Mouse (Mus musculus): ENCODE results near the gene Mcm6. TPM values are rescaled to one million over a fixed set of nuclear protein-coding genes. Genes with fewer than 3 reads are reported as not detected.
"Not testable (repeated sequence)": the region's sequence is repeated elsewhere in the genome, so short reads cannot be mapped to it uniquely, and the experiment has no call there.

Gene Mcm6
- polyA plus RNA-seq, 1 experiment from 2014 or later, result 373 TPM

GRCm38 (mm10) chr1:128324776-128325175, 34.7 kb downstream of the Mcm6 start:
- DNase-seq (ENCODE audit: low spot score), result no peak
- peaks cover 58% of the 10 kb centered on the region for H3K36me3 ChIP-seq
- WGBS, result 92% methylated on average over 2 of the region's 2 CpGs
- no peaks in the 10 kb centered on the region for H3K27me3 ChIP-seq (ENCODE audit: low read depth, poor library complexity, severe bottlenecking)
- no peak overlapping the region for H3K4me3 ChIP-seq
- H3K4me1 ChIP-seq, result no peaks in the 10 kb centered on the region
- H3K9me3 ChIP-seq (replicated peaks), result no peaks in the 10 kb centered on the region
- no peak overlapping the region for H3K27ac ChIP-seq (replicated peaks)

- WGBS, result 92% methylated on average over 8 of the region's 8 CpGs
- Histone ChIP-seq H3K36me3 (peaks cover 42% of the 10 kb centered on the region), H3K4me1 (no peaks in the 10 kb centered on the region), H3K27ac (replicated peaks) (no peak overlapping the region), H3K9me3 (replicated peaks) (no peaks in the 10 kb centered on the region), H3K27me3 (ENCODE audit: low read depth, poor library complexity, severe bottlenecking) (no peaks in the 10 kb centered on the region), H3K4me3 (no peak overlapping the region)
- DNase-seq (ENCODE audit: low spot score), result no peak
These were observed 36.3 kb downstream of the Mcm6 start for GRCm38 (mm10) chr1:128323026-128323643.

- DNase-seq (ENCODE audit: low spot score); H3K4me1 ChIP-seq; H3K4me3 ChIP-seq; H3K9me3 ChIP-seq (replicated peaks); H3K27ac ChIP-seq (replicated peaks); H3K27me3 ChIP-seq (ENCODE audit: low read depth, poor library complexity, severe bottlenecking): not testable (repeated sequence)
- peaks cover 12% of the 10 kb centered on the region for H3K36me3 ChIP-seq
- 81% methylated on average over 6 of the region's 6 CpGs for WGBS
These were observed 40.2 kb downstream of the Mcm6 start for GRCm38 (mm10) chr1:128319266-128319665.

- no peaks in the 10 kb centered on the region for H3K9me3 ChIP-seq (replicated peaks)
- no peak overlapping the region for H3K4me3 ChIP-seq
- H3K27me3 ChIP-seq (ENCODE audit: low read depth, poor library complexity, severe bottlenecking), result no peaks in the 10 kb centered on the region
- WGBS, result 79% methylated on average over 4 of the region's 4 CpGs
- peaks cover 13% of the 10 kb centered on the region; the same call in 1 of the 2 replicates for H3K36me3 ChIP-seq
- no peak for DNase-seq (ENCODE audit: low spot score)
- no peak overlapping the region for H3K27ac ChIP-seq (replicated peaks)
- H3K4me1 ChIP-seq, result no peaks in the 10 kb centered on the region
These were observed 44.8 kb downstream of the Mcm6 start for GRCm38 (mm10) chr1:128314665-128315064.

GRCm38 (mm10) chr1:128309043-128309442, 50.4 kb downstream of the Mcm6 start:
- H3K27me3 ChIP-seq (ENCODE audit: low read depth, poor library complexity, severe bottlenecking), result no peaks in the 10 kb centered on the region
- no peak for DNase-seq (ENCODE audit: low spot score)
- no peaks in the 10 kb centered on the region for H3K9me3 ChIP-seq (replicated peaks)
- peaks cover 19% of the 10 kb centered on the region for H3K36me3 ChIP-seq
- no peaks in the 10 kb centered on the region for H3K4me1 ChIP-seq
- H3K4me3 ChIP-seq, result no peak overlapping the region
- 79% methylated on average over 3 of the region's 3 CpGs for WGBS
- H3K27ac ChIP-seq (replicated peaks), result no peak overlapping the region

- Histone ChIP-seq H3K4me3 (no peak overlapping the region), H3K9me3 (replicated peaks) (no peaks in the 10 kb centered on the region), H3K27ac (replicated peaks) (no peak overlapping the region), H3K27me3 (ENCODE audit: low read depth, poor library complexity, severe bottlenecking) (no peaks in the 10 kb centered on the region), H3K4me1 (no peaks in the 10 kb centered on the region), H3K36me3 (peaks cover 50% of the 10 kb centered on the region)
- no peak for DNase-seq (ENCODE audit: low spot score)
- 94% methylated on average over 16 of the region's 16 CpGs for WGBS
These were observed 55.6 kb downstream of the Mcm6 start for GRCm38 (mm10) chr1:128303900-128304299.

- Histone ChIP-seq H3K36me3 (peaks cover 18% of the 10 kb centered on the region), H3K4me3 (no peak overlapping the region), H3K4me1 (no peaks in the 10 kb centered on the region), H3K9me3 (replicated peaks) (no peaks in the 10 kb centered on the region), H3K27ac (replicated peaks) (no peak overlapping the region), H3K27me3 (ENCODE audit: low read depth, poor library complexity, severe bottlenecking) (no peaks in the 10 kb centered on the region)
- 85% methylated on average over 5 of the region's 5 CpGs for WGBS
- DNase-seq (ENCODE audit: low spot score), result no peak
These were observed 63.5 kb downstream of the Mcm6 start for GRCm38 (mm10) chr1:128295717-128296528.

- DNase-seq (ENCODE audit: low spot score), result no peak
- 87% methylated on average over 8 of the region's 8 CpGs for WGBS
These were observed 64.2 kb downstream of the Mcm6 start for GRCm38 (mm10) chr1:128295296-128295695.

GRCm38 (mm10) chr1:128293524-128293923, 65.9 kb downstream of the Mcm6 start:
- DNase-seq (ENCODE audit: low spot score), result no peak
- no peaks in the 10 kb centered on the region for H3K27me3 ChIP-seq (ENCODE audit: low read depth, poor library complexity, severe bottlenecking)
- WGBS, result 92% methylated on average over 12 of the region's 12 CpGs
- no peak overlapping the region for H3K4me3 ChIP-seq
- peaks cover 11% of the 10 kb centered on the region for H3K36me3 ChIP-seq
- no peaks in the 10 kb centered on the region for H3K9me3 ChIP-seq (replicated peaks)
- no peaks in the 10 kb centered on the region for H3K4me1 ChIP-seq
- H3K27ac ChIP-seq (replicated peaks), result no peak overlapping the region

More at GRCm38 (mm10) chr1:128295296-128295695, 64.2 kb downstream of the Mcm6 start:
- no peaks in the 10 kb centered on the region for H3K4me1 ChIP-seq
- H3K27me3 ChIP-seq (ENCODE audit: low read depth, poor library complexity, severe bottlenecking), result no peaks in the 10 kb centered on the region
- no peaks in the 10 kb centered on the region for H3K9me3 ChIP-seq (replicated peaks)
- peaks cover 12% of the 10 kb centered on the region for H3K36me3 ChIP-seq
- no peak overlapping the region for H3K27ac ChIP-seq (replicated peaks)
- H3K4me3 ChIP-seq, result no peak overlapping the region

- DNase-seq (ENCODE audit: low spot score), result no peak
- 86% methylated on average over 5 of the region's 5 CpGs for WGBS
- Histone ChIP-seq H3K27ac (replicated peaks) (no peak overlapping the region), H3K9me3 (replicated peaks) (no peaks in the 10 kb centered on the region), H3K4me3 (no peak overlapping the region), H3K4me1 (no peaks in the 10 kb centered on the region), H3K36me3 (peaks cover 40% of the 10 kb centered on the region), H3K27me3 (ENCODE audit: low read depth, poor library complexity, severe bottlenecking) (no peaks in the 10 kb centered on the region)
These were observed 69.2 kb downstream of the Mcm6 start for GRCm38 (mm10) chr1:128290295-128290694.

GRCm38 (mm10) chr1:128285136-128285535, 74.3 kb downstream of the Mcm6 start:
- Histone ChIP-seq H3K27ac (replicated peaks) (no peak overlapping the region), H3K9me3 (replicated peaks) (peaks cover 7% of the 10 kb centered on the region; the same call in 1 of the 2 replicates), H3K36me3 (peaks cover 84% of the 10 kb centered on the region), H3K4me1 (no peaks in the 10 kb centered on the region), H3K27me3 (ENCODE audit: low read depth, poor library complexity, severe bottlenecking) (no peaks in the 10 kb centered on the region), H3K4me3 (no peak overlapping the region)
- DNase-seq (ENCODE audit: low spot score), result no peak
- WGBS, result 93% methylated on average over 9 of the region's 9 CpGs

- Histone ChIP-seq H3K27ac (replicated peaks) (no peak overlapping the region), H3K9me3 (replicated peaks) (peaks cover 7% of the 10 kb centered on the region; the same call in 1 of the 2 replicates), H3K4me3 (no peak overlapping the region), H3K36me3 (peaks cover 93% of the 10 kb centered on the region), H3K27me3 (ENCODE audit: low read depth, poor library complexity, severe bottlenecking) (no peaks in the 10 kb centered on the region), H3K4me1 (no peaks in the 10 kb centered on the region)
- no peak for DNase-seq (ENCODE audit: low spot score)
- WGBS, result 89% methylated on average over 8 of the region's 8 CpGs
These were observed 75.2 kb downstream of the Mcm6 start for GRCm38 (mm10) chr1:128284157-128284690.

GRCm38 (mm10) chr1:128282924-128283323, 76.5 kb downstream of the Mcm6 start:
- no peak overlapping the region for H3K4me3 ChIP-seq
- H3K36me3 ChIP-seq, result peaks cover 94% of the 10 kb centered on the region
- H3K27me3 ChIP-seq (ENCODE audit: low read depth, poor library complexity, severe bottlenecking), result no peaks in the 10 kb centered on the region
- H3K4me1 ChIP-seq, result no peaks in the 10 kb centered on the region
- H3K27ac ChIP-seq (replicated peaks), result no peak overlapping the region
- H3K9me3 ChIP-seq (replicated peaks), result peaks cover 7% of the 10 kb centered on the region; the same call in 1 of the 2 replicates
- no peak for DNase-seq (ENCODE audit: low spot score)
- 92% methylated on average over 3 of the region's 3 CpGs for WGBS
